Mouse (Mus musculus): ENCODE data around the gene Arl13b.
A peak's percentile ranks its signal among the peaks of the same experiment; 100 is the strongest.

Gene Arl13b

GRCm38 (mm10) chr16:62813790-62814189, 33.0 kb downstream of the Arl13b start:
- no peak for DNase-seq

- DNase-seq = no peak
These were observed 36.0 kb downstream of the Arl13b start for GRCm38 (mm10) chr16:62810855-62811254.

- DNase-seq = peak; percentile 9 to 39
These were observed 39.4 kb downstream of the Arl13b start for GRCm38 (mm10) chr16:62807249-62807979.

- DNase-seq = no peak
These were observed 42.2 kb downstream of the Arl13b start for GRCm38 (mm10) chr16:62804621-62805020.

- DNase-seq = no peak
These were observed 47.0 kb downstream of the Arl13b start for GRCm38 (mm10) chr16:62799839-62800238.

- no peak for DNase-seq
These were observed 47.4 kb downstream of the Arl13b start for GRCm38 (mm10) chr16:62799426-62799825.

- DNase-seq = no peak
These were observed 48.0 kb downstream of the Arl13b start for GRCm38 (mm10) chr16:62798808-62799207.

- no peak for DNase-seq
These were observed 50.2 kb downstream of the Arl13b start for GRCm38 (mm10) chr16:62796608-62797007.

- DNase-seq = peak; percentile 89 to 95
These were observed 60.1 kb downstream of the Arl13b start, which contains the start of gene Nsun3 for GRCm38 (mm10) chr16:62786621-62787331. Nsun3 (minus strand) TSS chr16:62786818.

GRCm38 (mm10) chr16:62782229-62782628, 64.6 kb downstream of the Arl13b start:
- DNase-seq = peak in 1 of 2 experiments; percentile 5

GRCm38 (mm10) chr16:62778282-62778681, 68.6 kb downstream of the Arl13b start:
- peak; percentile 14 to 35 for DNase-seq

GRCm38 (mm10) chr16:62776034-62776433, 70.8 kb downstream of the Arl13b start:
- DNase-seq = no peak

GRCm38 (mm10) chr16:62773462-62773861, 73.4 kb downstream of the Arl13b start:
- no peak for DNase-seq

GRCm38 (mm10) chr16:62758340-62758739, 88.5 kb downstream of the Arl13b start:
- peak; percentile 14 to 17 for DNase-seq

GRCm38 (mm10) chr16:62755307-62755706, 91.5 kb downstream of the Arl13b start:
- no peak for DNase-seq

GRCm38 (mm10) chr16:62753597-62753996, 93.2 kb downstream of the Arl13b start:
- no peak for DNase-seq

- DNase-seq = no peak
These were observed 93.8 kb downstream of the Arl13b start for GRCm38 (mm10) chr16:62753079-62753478.

GRCm38 (mm10) chr16:62745875-62746274, 101.0 kb downstream of the Arl13b start:
- DNase-seq = no peak

Data from kidney, postnatal 4 days (tissue).